Mouse (Mus musculus) embryo, embryonic 10.5 days (tissue): Measurements from ENCODE around the gene Tmem43.

Source experiments
- DNase-seq: peaks from one replicate; pipeline ENCODE4 v3.0.0-alpha.2; 2015; ENCODE audit warnings: low spot score

Gene Tmem43

GRCm38 (mm10) chr6:91535231-91535630, 61.7 kb downstream of the Tmem43 start:
- no peak for DNase-seq

- DNase-seq, result no peak
Measured at GRCm38 (mm10) chr6:91536047-91536765, 62.7 kb downstream of the Tmem43 start.
